Mouse (Mus musculus) liver, adult 2 months (tissue): ENCODE results near the gene Apobec2. TPM values are rescaled to one million over a fixed set of nuclear protein-coding genes. Genes with fewer than 3 reads are reported as not detected.

Experiments
- DNase-seq: peaks from one replicate; pipeline ENCODE4 v3.0.0-alpha.2; 2011; ENCODE audit warnings: low read depth, low spot score; ENCODE audit errors: extremely low read depth
- H3K27ac ChIP-seq: fragments of 200-500 bp; replicated peaks from 2 replicates; pipeline ENCODE4 v1.5.1; 2012; ENCODE audit warnings: low read depth, mild to moderate bottlenecking, control low read depth, inconsistent platforms, low read length; ENCODE audit not compliant: insufficient read depth
- H3K27me3 ChIP-seq: fragments of 200-500 bp; 2 replicates; pipeline ENCODE4 v1.6.1; 2012; ENCODE audit warnings: mild to moderate bottlenecking, moderate library complexity, low read length, inconsistent platforms; ENCODE audit not compliant: control insufficient read depth, insufficient read depth
- H3K36me3 ChIP-seq: fragments of 200-500 bp; 2 replicates; pipeline ENCODE4 v1.6.1; 2012; ENCODE audit warnings: low read length, inconsistent platforms; ENCODE audit not compliant: control insufficient read depth, insufficient read depth
- H3K4me1 ChIP-seq: fragments of 200-500 bp; 2 replicates; pipeline ENCODE4 v1.6.1; 2011; ENCODE audit warnings: low read length; ENCODE audit not compliant: control insufficient read depth, insufficient read depth
- H3K4me3 ChIP-seq: fragments of 200-500 bp; 2 replicates; pipeline ENCODE4 v1.5.1; 2011; ENCODE audit warnings: low read depth, mild to moderate bottlenecking, control low read depth, low read length, moderate library complexity; ENCODE audit not compliant: insufficient read depth
- H3K79me2 ChIP-seq: fragments of 200-500 bp; 2 replicates; pipeline ENCODE4 v1.6.1; 2012; ENCODE audit warnings: inconsistent platforms, mild to moderate bottlenecking, low read length, moderate library complexity; ENCODE audit not compliant: control insufficient read depth, insufficient read depth
- H3K9ac ChIP-seq: fragments of 200-500 bp; 2 replicates; pipeline ENCODE4 v1.6.1; 2012; ENCODE audit warnings: low read depth, mild to moderate bottlenecking, control low read depth, inconsistent platforms, low read length
- CTCF ChIP-seq: fragments of 200-500 bp; IDR thresholded peaks from 2 replicates; pipeline ENCODE4 v1.5.1; 2011; ENCODE audit warnings: low read depth, low read length, control low read depth
- POLR2A ChIP-seq: fragments of 200-500 bp; IDR thresholded peaks from 2 replicates; pipeline ENCODE4 v1.6.1; 2011; ENCODE audit warnings: low read length, control low read depth; ENCODE audit not compliant: insufficient read depth; ENCODE audit errors: extremely low read depth
- WGBS: fragments of 180-500 bp; shearing (Covaris S2); methylation state at CpG from one replicate; pipeline ENCODE4 v1.1.7; 2018; 5-methylcytosine and 5-hydroxymethylcytosine counted together
- polyA plus RNA-seq: library from polyadenylated mRNA; depleted of rRNA; stranded (reverse); fragments of >200 nt; gene quantifications from 2 replicates; pipeline ENCODE4 v1.2.3, GENCODE M21; 2012
- total RNA-seq: library from RNA; depleted of rRNA; stranded (reverse); fragments of >200 nt; gene quantifications from 2 replicates; pipeline ENCODE4 v1.2.3, GENCODE M21; 2014

Apobec2 gene
- total and polyA plus RNA-seq, 2 experiments: 0.28 TPM; not detected in 1

GRCm38 (mm10) chr17:48466769-48467394 lies 34.2 kb upstream of the Apobec2 start:
- Histone ChIP-seq H3K27me3 (no peaks in the 10 kb centered on the region), H3K36me3 (no peaks in the 10 kb centered on the region), H3K27ac (no peak overlapping the region), H3K9ac (no peak overlapping the region), H3K4me3 (no peak overlapping the region), H3K4me1 (no peaks in the 10 kb centered on the region), H3K79me2 (no peaks in the 10 kb centered on the region)
- WGBS: 18% methylated on average over 22 of the region's 22 CpGs
- no peak for DNase-seq
- TF ChIP-seq POLR2A: no peak
- no peak for TF ChIP-seq CTCF

- Histone ChIP-seq H3K27ac (no peak overlapping the region), H3K4me3 (no peak overlapping the region), H3K79me2 (no peaks in the 10 kb centered on the region), H3K4me1 (no peaks in the 10 kb centered on the region), H3K36me3 (no peaks in the 10 kb centered on the region), H3K9ac (no peak overlapping the region), H3K27me3 (no peaks in the 10 kb centered on the region)
- WGBS: 84% methylated on average over 4 of the region's 4 CpGs
- TF ChIP-seq POLR2A (no peak), CTCF (no peak)
- DNase-seq: no peak
These were observed 30.7 kb upstream of the Apobec2 start for GRCm38 (mm10) chr17:48463391-48463790.

- no peaks in the 10 kb centered on the region for H3K79me2 ChIP-seq
- H3K9ac ChIP-seq: no peak overlapping the region
- H3K4me1 ChIP-seq: no peaks in the 10 kb centered on the region
- TF ChIP-seq CTCF (no peak), POLR2A (no peak)
- 98% methylated on average over 13 of the region's 13 CpGs for WGBS
- no peak overlapping the region for H3K4me3 ChIP-seq
- H3K27me3 ChIP-seq: no peaks in the 10 kb centered on the region
- no peak for DNase-seq
- H3K27ac ChIP-seq: no peak overlapping the region
- H3K36me3 ChIP-seq: no peaks in the 10 kb centered on the region
These were observed 29.4 kb upstream of the Apobec2 start for GRCm38 (mm10) chr17:48462096-48462495.

GRCm38 (mm10) chr17:48457971-48458653 lies 25.4 kb upstream of the Apobec2 start:
- 48% methylated on average over 13 of the region's 13 CpGs for whole genome bisulfite sequencing
- no peaks in the 10 kb centered on the region for H3K27me3 ChIP-seq
- H3K36me3 ChIP-seq: no peaks in the 10 kb centered on the region
- H3K4me3 ChIP-seq: no peak overlapping the region
- no peak overlapping the region for H3K9ac ChIP-seq
- no peak for DNase-seq
- no peak for TF ChIP-seq CTCF
- H3K79me2 ChIP-seq: no peaks in the 10 kb centered on the region
- no peaks in the 10 kb centered on the region for H3K4me1 ChIP-seq
- no peak overlapping the region for H3K27ac ChIP-seq

DNA sequence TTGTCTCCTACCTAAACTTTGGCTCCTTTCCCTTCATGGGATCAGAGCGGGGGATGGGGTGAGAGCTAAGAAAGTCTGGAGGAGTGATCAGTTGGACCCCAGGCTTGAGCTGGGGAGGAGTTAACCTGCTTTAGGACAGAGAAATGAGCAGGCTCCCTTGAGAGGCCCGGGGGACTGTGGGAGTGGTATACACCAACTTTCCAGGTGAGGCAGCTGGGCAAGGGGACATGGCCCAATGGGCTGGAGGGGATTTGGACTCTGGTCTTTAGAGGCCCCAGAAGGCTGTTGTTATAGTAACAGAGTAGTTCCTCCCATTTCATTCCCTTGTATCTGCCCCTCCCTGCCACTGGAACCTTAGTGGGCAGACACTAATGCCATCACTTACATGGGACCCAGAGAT lies 23.2 kb upstream of the Apobec2 start:
- DNase-seq: no peak
- no peak overlapping the region for H3K4me3 ChIP-seq
- H3K4me1 ChIP-seq: no peaks in the 10 kb centered on the region

GRCm38 (mm10) chr17:48454688-48455087 lies 22.0 kb upstream of the Apobec2 start, which contains the start of gene Unc5cl:
TSS of gene Unc5cl (plus strand) at chr17:48454901.
- DNase-seq: no peak
- no peaks in the 10 kb centered on the region for H3K36me3 ChIP-seq
- H3K27ac ChIP-seq: no peak within 1 kb of the TSS
- WGBS: 61% methylated on average over 11 of the region's 11 CpGs
- H3K27me3 ChIP-seq: no peaks in the 10 kb centered on the region
- H3K4me1 ChIP-seq: no peaks in the 10 kb centered on the region
- TF ChIP-seq CTCF (no peak), POLR2A (no peak)
- H3K4me3 ChIP-seq: no peak within 1 kb of the TSS
- H3K9ac ChIP-seq: no peak within 1 kb of the TSS
- H3K79me2 ChIP-seq: no peaks in the 10 kb centered on the region

More for the DNA sequence above, 23.2 kb upstream of the Apobec2 start:
- Histone ChIP-seq H3K27ac (no peak overlapping the region), H3K9ac (no peak overlapping the region), H3K27me3 (no peaks in the 10 kb centered on the region), H3K36me3 (no peaks in the 10 kb centered on the region), H3K79me2 (no peaks in the 10 kb centered on the region)
- no peak for TF ChIP-seq POLR2A
- no peak for TF ChIP-seq CTCF
- WGBS: 83% methylated on average over 2 of the region's 2 CpGs
